Mouse (Mus musculus) CH12.LX (cell line): ENCODE results near the gene Ptgir. TPM values are rescaled to one million over a fixed set of nuclear protein-coding genes. Genes with fewer than 3 reads are reported as not detected.

ENCODE experiments used
- DNase-seq: peaks from one replicate; pipeline ENCODE4 v3.0.0-alpha.2; 2013; ENCODE audit errors: extremely low read depth
- H3K27ac ChIP-seq: 2 replicates; pipeline ENCODE4 v1.5.1; 2012; ENCODE audit warnings: low read depth, mild to moderate bottlenecking, control low read depth, moderate library complexity; ENCODE audit not compliant: insufficient read depth
- H3K27me3 ChIP-seq: replicated peaks from 2 replicates; pipeline ENCODE3; 2012; ENCODE audit warnings: inconsistent platforms
- H3K36me3 ChIP-seq, 2 experiments: replicated peaks in 1 of 2; 2 replicates each; pipeline versions ENCODE3 to v1.6.1; 2012; ENCODE audit warnings: inconsistent platforms in 1 of 2, low read length in 1 of 2, mild to moderate bottlenecking in 1 of 2, mixed read lengths in 1 of 2, moderate library complexity in 1 of 2; ENCODE audit not compliant: control insufficient read depth in 1 of 2, insufficient read depth in 1 of 2
- H3K4me1 ChIP-seq, 2 experiments: 2 replicates each; pipeline ENCODE4 v1.6.1; 2012; ENCODE audit warnings: inconsistent platforms in 1 of 2, moderate library complexity in 1 of 2; ENCODE audit not compliant: insufficient read depth in 2 of 2, control insufficient read depth in 1 of 2
- H3K4me2 ChIP-seq: 2 replicates; pipeline ENCODE4 v1.6.1; 2012; ENCODE audit warnings: low read depth, mild to moderate bottlenecking, control low read depth; ENCODE audit not compliant: poor library complexity, insufficient read depth, severe bottlenecking
- H3K4me3 ChIP-seq, 3 experiments: fragments of 150-350 bp in 1 of 3; sonication (generic) in 1 of 3; replicated peaks in 1 of 3; 2 replicates each; pipeline versions ENCODE3 to v1.5.1; 2011 to 2012; ENCODE audit warnings: low read depth in 2 of 3, low read length in 2 of 3, mild to moderate bottlenecking in 2 of 3, moderate library complexity in 2 of 3, control low read depth in 1 of 3, improper control_type of control experiment in 1 of 3, inconsistent platforms in 1 of 3, mixed read lengths in 1 of 3; ENCODE audit not compliant: poor library complexity in 1 of 3
- H3K79me2 ChIP-seq: replicated peaks from 2 replicates; pipeline ENCODE4 v1.6.1; 2012; ENCODE audit warnings: mild to moderate bottlenecking, moderate library complexity; ENCODE audit not compliant: control insufficient read depth, poor library complexity, insufficient read depth, severe bottlenecking; ENCODE audit errors: extremely low read depth
- H3K9ac ChIP-seq: 2 replicates; pipeline ENCODE4 v1.6.1; 2012; ENCODE audit warnings: low read depth, mild to moderate bottlenecking, control low read depth, moderate library complexity; ENCODE audit not compliant: insufficient read depth
- H3K9me3 ChIP-seq: replicated peaks from 2 replicates; pipeline ENCODE3; 2012; ENCODE audit warnings: low read length, inconsistent platforms, mixed read lengths
- BHLHE40 ChIP-seq: IDR thresholded peaks from 2 replicates; pipeline ENCODE4 v1.6.1; 2011; ENCODE audit warnings: mild to moderate bottlenecking, low read depth, low read length, improper control_type of control experiment
- E2F4 ChIP-seq: IDR thresholded peaks from 2 replicates; pipeline ENCODE4 v1.6.1; 2011; ENCODE audit warnings: low read depth, low read length, improper control_type of control experiment; ENCODE audit not compliant: insufficient replicate concordance
- ETS1 ChIP-seq: conservative IDR thresholded peaks from 2 replicates; pipeline ENCODE4 v1.6.1; 2012; ENCODE audit warnings: low read depth, mild to moderate bottlenecking, inconsistent platforms, low read length, improper control_type of control experiment, moderate library complexity
- GABPA ChIP-seq: IDR thresholded peaks from 2 replicates; pipeline ENCODE4 v1.6.1; 2012; ENCODE audit warnings: low read depth, low read length, improper control_type of control experiment, inconsistent platforms; ENCODE audit not compliant: insufficient replicate concordance
- HCFC1 ChIP-seq: IDR thresholded peaks from 2 replicates; pipeline ENCODE4 v1.6.1; 2012; ENCODE audit warnings: low read depth, mild to moderate bottlenecking, inconsistent platforms, low read length, improper control_type of control experiment
- IRF4 ChIP-seq: IDR thresholded peaks from 2 replicates; pipeline ENCODE4 v1.6.1; 2014; ENCODE audit warnings: low read depth, mild to moderate bottlenecking, inconsistent platforms, low read length, improper control_type of control experiment
- JUND ChIP-seq: conservative IDR thresholded peaks from 2 replicates; pipeline ENCODE4 v1.6.1; 2011; ENCODE audit warnings: low read depth, low read length, improper control_type of control experiment
- MAFK ChIP-seq: IDR thresholded peaks from 2 replicates; pipeline ENCODE4 v1.6.1; 2011; ENCODE audit warnings: low read length, improper control_type of control experiment; ENCODE audit not compliant: insufficient replicate concordance
- MAZ ChIP-seq: IDR thresholded peaks from 2 replicates; pipeline ENCODE4 v1.6.1; 2012; ENCODE audit warnings: low read depth, mild to moderate bottlenecking, inconsistent platforms, low read length, improper control_type of control experiment, moderate library complexity
- MXI1 ChIP-seq: IDR thresholded peaks from 2 replicates; pipeline ENCODE4 v1.6.1; 2011; ENCODE audit warnings: mild to moderate bottlenecking, low read depth, low read length, improper control_type of control experiment
- MYC ChIP-seq: IDR thresholded peaks from 2 replicates; pipeline ENCODE4 v1.6.1; 2011; ENCODE audit warnings: low read depth, mild to moderate bottlenecking, improper control_type of control experiment, low read length
- NRF1 ChIP-seq: IDR thresholded peaks from 2 replicates; pipeline ENCODE4 v1.6.1; 2014; ENCODE audit warnings: low read depth, mild to moderate bottlenecking, inconsistent platforms, low read length, improper control_type of control experiment, moderate library complexity
- PAX5 ChIP-seq: IDR thresholded peaks from 2 replicates; pipeline ENCODE4 v1.6.1; 2012; ENCODE audit warnings: low read length, inconsistent platforms, mixed read lengths
- POLR2AphosphoS2 ChIP-seq: IDR thresholded peaks from 2 replicates; pipeline ENCODE4 v1.6.1; 2011; ENCODE audit warnings: low read depth, low read length, improper control_type of control experiment
- RAD21 ChIP-seq: IDR thresholded peaks from 2 replicates; pipeline ENCODE4 v1.6.1; 2011; ENCODE audit warnings: low read depth, mild to moderate bottlenecking, low read length, improper control_type of control experiment, moderate library complexity
- TBP ChIP-seq: conservative IDR thresholded peaks from 2 replicates; pipeline ENCODE4 v1.6.1; 2011; ENCODE audit warnings: low read depth, low read length, improper control_type of control experiment
- TCF12 ChIP-seq: IDR thresholded peaks from 2 replicates; pipeline ENCODE4 v1.6.1; 2014; ENCODE audit warnings: low read depth, mild to moderate bottlenecking, inconsistent platforms, low read length, improper control_type of control experiment
- ZKSCAN1 ChIP-seq: IDR thresholded peaks from 2 replicates; pipeline ENCODE4 v1.6.1; 2012; ENCODE audit warnings: low read depth, inconsistent platforms, low read length, improper control_type of control experiment, borderline replicate concordance
- dilution Hi-C: fragments of 300-500 bp; cut with MboI; formaldehyde crosslinking; loops from 2 replicates; pipeline ENCODE4 v1.14.3; 2020; ENCODE audit warnings: low sequenced_read_pairs; ENCODE audit not compliant: extremely low pct_unique_long_range_greater_than_20kb, extremely low pct_ligation_motif_present
- in situ Hi-C: fragments of 300-500 bp; cut with MboI; formaldehyde crosslinking; loops from 3 replicates; pipeline ENCODE4 v1.14.3; 2019; ENCODE audit warnings: low sequenced_read_pairs, low pct_ligation_motif_present, low pct_unique_long_range_greater_than_20kb, mixed read lengths
- polyA plus RNA-seq: library from polyadenylated mRNA; unstranded; fragments of >175 nt; gene quantifications from 2 replicates; pipeline ENCODE4 v1.2.1, GENCODE M21; 2012; ENCODE audit warnings: low read depth; ENCODE audit not compliant: insufficient read length
- total RNA-seq, 2 experiments: library from RNA; depleted of rRNA; stranded (reverse); fragments of 300-350 nt in 1 of 2; fragments of >200 nt in 1 of 2; gene quantifications; 2 replicates each; pipeline ENCODE4 v1.2.3; 2012 to 2014

Ptgir gene
- total and polyA plus RNA-seq, 3 experiments = 3.8 to 31.1 (median 7.0) TPM

DNA sequence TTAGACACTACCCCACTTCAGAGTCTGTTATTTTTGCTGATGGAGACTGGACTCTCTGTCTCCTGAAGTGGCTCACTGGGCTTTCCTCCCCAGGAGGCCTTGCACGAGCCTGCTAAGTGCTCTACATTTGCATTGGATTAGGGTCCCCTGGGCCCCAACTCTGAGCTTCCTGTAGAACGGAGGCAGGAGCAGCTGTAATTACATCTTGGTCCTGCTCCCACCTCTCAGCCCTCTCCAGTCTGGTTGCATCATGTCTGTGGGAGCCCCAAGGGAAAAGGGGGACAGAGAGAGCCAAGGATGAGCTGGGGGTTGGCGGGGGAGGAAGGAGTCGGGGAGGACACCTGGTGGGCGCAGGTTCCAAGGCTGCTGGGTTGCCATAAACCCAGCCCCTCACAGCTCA lies 5.8 kb upstream of the Ptgir start:
- no peaks in the 10 kb centered on the region for H3K9me3 ChIP-seq
- H3K4me3 ChIP-seq = no peak overlapping the region
- no peak overlapping the region for H3K4me2 ChIP-seq
- no peak for DNase-seq
- H3K36me3 ChIP-seq = no peaks in the 10 kb centered on the region
- TF ChIP-seq ZKSCAN1 = no peak
- peak; percentile 31 for TF ChIP-seq BHLHE40
- no peak for TF ChIP-seq MYC
- TF ChIP-seq MAZ = no peak
- 0 out of 2 replicates have a peak, but pooled peaks have one; percentile 21 for TF ChIP-seq ETS1
- TF ChIP-seq TBP = 0 out of 2 replicates have a peak, but pooled peaks have one; percentile 32
- no peak for TF ChIP-seq POLR2AphosphoS2
- no peak for TF ChIP-seq MXI1
- TF ChIP-seq JUND = no peak
- TF ChIP-seq HCFC1 = no peak
- TF ChIP-seq NRF1 = no peak
- no peak for TF ChIP-seq RAD21
- TF ChIP-seq E2F4 = no peak
- no peak for TF ChIP-seq PAX5
- H3K4me1 ChIP-seq = peaks cover 37 to 68% of the 10 kb centered on the region in 2 experiments
- dilution Hi-C loops (no loop called here), in situ Hi-C loops (no loop called here)
- H3K27ac ChIP-seq = no peak overlapping the region
- no peaks in the 10 kb centered on the region for H3K27me3 ChIP-seq
- H3K79me2 ChIP-seq = no peaks in the 10 kb centered on the region
- no peak overlapping the region for H3K9ac ChIP-seq

DNA sequence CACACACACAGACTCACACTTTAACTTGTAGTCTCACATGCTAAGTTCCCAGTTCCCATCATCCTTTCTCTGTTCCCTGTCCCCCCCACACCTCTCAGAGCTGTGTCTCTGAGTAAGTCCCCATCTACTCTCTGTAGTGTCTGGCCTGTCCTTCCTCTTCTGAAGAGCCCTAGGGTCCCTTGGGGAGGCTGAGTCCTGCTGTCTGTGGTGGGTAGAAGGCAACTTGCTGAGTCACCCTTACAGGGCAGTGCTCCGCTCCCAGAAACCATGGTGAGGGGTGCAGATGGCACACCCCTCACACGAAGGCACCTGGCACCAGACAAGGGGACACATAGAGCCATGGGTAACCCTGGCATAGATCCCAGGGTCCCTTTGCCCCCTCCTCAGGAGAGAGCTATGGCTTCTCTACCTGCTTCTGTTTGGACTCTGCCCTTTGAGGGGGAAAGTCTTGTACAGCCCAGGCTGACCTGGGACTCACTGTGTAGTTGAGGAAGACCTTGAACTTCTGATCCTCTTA lies 2.8 kb upstream of the Ptgir start:
- Histone ChIP-seq H3K4me1 (peaks cover 56 to 82% of the 10 kb centered on the region in 2 experiments), H3K36me3 (peaks cover 0 to under 1% of the 10 kb centered on the region in 2 experiments), H3K9me3 (no peaks in the 10 kb centered on the region), H3K27me3 (no peaks in the 10 kb centered on the region), H3K27ac (peak overlapping the region; percentile 27; the same call in 1 of the 2 replicates), H3K4me2 (0 out of 2 replicates have a peak overlapping the region, but pooled peaks have one; percentile 0), H3K4me3 (no peak overlapping the region), H3K9ac (no peak overlapping the region), H3K79me2 (no peaks in the 10 kb centered on the region)
- dilution Hi-C loops (no loop called here), in situ Hi-C loops (no loop called here)
- DNase-seq = peak; percentile 86
- TF ChIP-seq TCF12 (0 out of 2 replicates have a peak, but pooled peaks have one; percentile 20), MAFK (peak; percentile 78), POLR2AphosphoS2 (no peak), NRF1 (no peak), GABPA (peak; percentile 30; the same call in 1 of the 2 replicates), IRF4 (peak; percentile 20; the same call in 1 of the 2 replicates), TBP (no peak), MYC (no peak)
- TF ChIP-seq, all 38 proteins: peak for 4
